In the genomic region with DNA sequence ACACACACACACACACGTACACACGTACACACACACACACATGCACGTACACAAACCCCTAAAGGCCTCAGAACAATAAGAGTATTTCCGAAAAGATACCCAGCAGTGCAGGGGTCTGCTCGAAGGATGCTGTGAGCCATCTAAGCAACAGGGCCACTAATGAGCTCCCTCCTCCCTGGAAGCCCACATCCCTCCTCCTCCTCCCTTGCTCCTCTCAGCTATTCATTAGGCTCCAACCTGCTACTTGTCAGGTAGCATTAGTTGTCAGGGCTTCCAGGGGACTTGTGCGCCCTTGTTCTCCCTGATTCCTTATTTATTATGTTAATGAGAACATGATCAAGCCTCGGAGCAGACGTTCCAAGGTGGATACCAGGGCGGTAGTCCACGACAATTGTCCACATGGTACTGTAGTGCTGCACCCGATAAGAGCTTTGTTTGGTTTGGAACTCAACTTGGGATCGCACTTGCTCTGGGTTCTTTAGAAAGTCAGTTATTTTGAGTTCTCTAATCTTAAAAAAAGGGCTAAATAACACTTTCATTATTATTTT, we compare ENCODE assay signal across 21 mouse cellular contexts.
DNase-seq lines count a peak whose midpoint lies in the region; ATAC-seq and TF ChIP-seq lines count a peak whose summit lies in the region.
"Had no signal": no experiment of that assay in that cellular context is flagged by ENCODE, and none has a peak within 500 bp of the region (broad histone marks: within the 10 kb centered on the region; RNA-seq: fewer than 3 reads in every experiment).

No protein-coding gene starts in this region.

- H3K9ac ChIP-seq in hindbrain, embryonic 12.5 days: no peak overlapping the region
- H3K9ac ChIP-seq in hindbrain, embryonic 11.5 days (ENCODE audit: low read depth, low read length): no peak overlapping the region
- no peak overlapping the region for H3K9ac ChIP-seq in midbrain, embryonic 13.5 days (replicated peaks)
- no peak overlapping the region for H3K9ac ChIP-seq in midbrain, embryonic 11.5 days (ENCODE audit: low read length)
- no peak overlapping the region for H3K9ac ChIP-seq in liver, postnatal 0 days (replicated peaks)
- H3K9ac ChIP-seq: forebrain, embryonic 13.5 days; forebrain, postnatal 0 days; heart, embryonic 13.5 days had no signal

- no peaks in the 10 kb centered on the region for H3K27me3 ChIP-seq in hindbrain, embryonic 12.5 days
- no peaks in the 10 kb centered on the region for H3K27me3 ChIP-seq in hindbrain, embryonic 11.5 days (ENCODE audit: control insufficient read depth, insufficient read depth, low read length)
- no peaks in the 10 kb centered on the region for H3K27me3 ChIP-seq in midbrain, embryonic 13.5 days
- no peaks in the 10 kb centered on the region for H3K27me3 ChIP-seq in midbrain, embryonic 11.5 days (ENCODE audit: control insufficient read depth, insufficient read depth, low read length)
- no peaks in the 10 kb centered on the region for H3K27me3 ChIP-seq in liver, postnatal 0 days (ENCODE audit: insufficient read depth, low read length)
- H3K27me3 ChIP-seq: Patski had no signal

- DNase-seq in hindbrain, embryonic 11.5 days (ENCODE audit: low spot score): no peak
- DNase-seq in midbrain, embryonic 11.5 days (ENCODE audit: low spot score, missing footprints): no peak
- DNase-seq in brain, embryonic 14.5 days (ENCODE audit: low read depth): peak; percentile 57
- DNase-seq in retina, postnatal 1 day: peak; percentile 66
- no peak for DNase-seq in liver, postnatal 0 days
- DNase-seq in urinary bladder, postnatal 36 days (ENCODE audit: low spot score in 2 of 2): no peak
- DNase-seq: adrenal gland, adult 2 months; adrenal gland, postnatal 25 days; cerebellum, adult 2 months; cerebellum, postnatal 10 days; forebrain, postnatal 0 days; gastrocnemius, adult 2 months; gastrocnemius, postnatal 25 days; heart, postnatal 4 days had no signal

- no peak for TF ChIP-seq EP300 in liver, postnatal 0 days (IDR thresholded peaks at IDR 0.05; ENCODE audit: low read depth)

- no peak overlapping the region for H3K4me2 ChIP-seq in hindbrain, embryonic 12.5 days (replicated peaks)
- no peak overlapping the region for H3K4me2 ChIP-seq in hindbrain, embryonic 11.5 days (replicated peaks; ENCODE audit: low read depth, low read length)
- no peak overlapping the region for H3K4me2 ChIP-seq in midbrain, embryonic 13.5 days (replicated peaks)
- H3K4me2 ChIP-seq in midbrain, embryonic 11.5 days: no peak overlapping the region
- H3K4me2 ChIP-seq in liver, postnatal 0 days (ENCODE audit: low read depth, low read length): no peak overlapping the region
- H3K4me2 ChIP-seq: forebrain, embryonic 13.5 days; heart, embryonic 13.5 days had no signal

- no peak overlapping the region for H3K4me3 ChIP-seq in hindbrain, embryonic 12.5 days
- H3K4me3 ChIP-seq in hindbrain, embryonic 11.5 days (ENCODE audit: low read depth, low read length): no peak overlapping the region
- no peak overlapping the region for H3K4me3 ChIP-seq in midbrain, embryonic 13.5 days (replicated peaks)
- H3K4me3 ChIP-seq in midbrain, embryonic 11.5 days (ENCODE audit: low read depth, low read length): no peak overlapping the region
- no peak overlapping the region for H3K4me3 ChIP-seq in liver, postnatal 0 days (ENCODE audit: low read depth, low read length)
- H3K4me3 ChIP-seq: embryonic facial prominence, embryonic 10.5 days; forebrain, embryonic 13.5 days; gastrocnemius, adult 2 months; heart, embryonic 13.5 days had no signal

- no peaks in the 10 kb centered on the region for H3K9me3 ChIP-seq in hindbrain, embryonic 12.5 days (replicated peaks)
- H3K9me3 ChIP-seq in hindbrain, embryonic 11.5 days (ENCODE audit: control insufficient read depth, low read length): no peaks in the 10 kb centered on the region
- H3K9me3 ChIP-seq in midbrain, embryonic 13.5 days: no peaks in the 10 kb centered on the region
- H3K9me3 ChIP-seq in midbrain, embryonic 11.5 days (ENCODE audit: control insufficient read depth, low read length): no peaks in the 10 kb centered on the region
- no peaks in the 10 kb centered on the region for H3K9me3 ChIP-seq in liver, postnatal 0 days (ENCODE audit: low read length)
- H3K9me3 ChIP-seq: embryonic facial prominence, embryonic 10.5 days; forebrain, embryonic 13.5 days; heart, embryonic 13.5 days had no signal

- TF ChIP-seq POLR2A in brain, embryonic 14.5 days (IDR thresholded peaks at IDR 0.05; ENCODE audit: borderline replicate concordance, extremely low read depth, insufficient read depth, insufficient read length, poor library complexity, severe bottlenecking): no peak

- H3K27ac ChIP-seq in hindbrain, embryonic 12.5 days: no peak overlapping the region
- H3K27ac ChIP-seq in hindbrain, embryonic 11.5 days (ENCODE audit: low read depth, low read length): no peak overlapping the region
- H3K27ac ChIP-seq in midbrain, embryonic 13.5 days: no peak overlapping the region
- no peak overlapping the region for H3K27ac ChIP-seq in midbrain, embryonic 11.5 days (ENCODE audit: low read depth, low read length)
- no peak overlapping the region for H3K27ac ChIP-seq in liver, postnatal 0 days (ENCODE audit: low read depth)
- H3K27ac ChIP-seq: embryonic facial prominence, embryonic 10.5 days; forebrain, embryonic 13.5 days; gastrocnemius, adult 2 months; heart, embryonic 13.5 days had no signal

- H3K36me3 ChIP-seq in hindbrain, embryonic 12.5 days: no peaks in the 10 kb centered on the region
- no peaks in the 10 kb centered on the region for H3K36me3 ChIP-seq in hindbrain, embryonic 11.5 days (ENCODE audit: control insufficient read depth, insufficient read depth, low read length)
- H3K36me3 ChIP-seq in midbrain, embryonic 13.5 days: no peaks in the 10 kb centered on the region
- no peaks in the 10 kb centered on the region for H3K36me3 ChIP-seq in midbrain, embryonic 11.5 days (ENCODE audit: control insufficient read depth, insufficient read depth, low read length)
- no peaks in the 10 kb centered on the region for H3K36me3 ChIP-seq in liver, postnatal 0 days (replicated peaks; ENCODE audit: insufficient read depth, low read length)
- H3K36me3 ChIP-seq: embryonic facial prominence, embryonic 10.5 days; heart, embryonic 13.5 days had no signal

- no peak for TF ChIP-seq CTCF in brain, embryonic 14.5 days (IDR thresholded peaks at IDR 0.05; ENCODE audit: borderline replicate concordance, extremely low read depth, insufficient read depth, insufficient read length)
- no peak for TF ChIP-seq CTCF in liver, postnatal 0 days (IDR thresholded peaks at IDR 0.05; ENCODE audit: low read depth)

- H3K4me1 ChIP-seq in hindbrain, embryonic 12.5 days: peaks cover 5% of the 10 kb centered on the region; the same call in 1 of the 2 replicates
- no peaks in the 10 kb centered on the region for H3K4me1 ChIP-seq in hindbrain, embryonic 11.5 days (replicated peaks; ENCODE audit: control insufficient read depth, insufficient read depth, low read length)
- peaks cover 13% of the 10 kb centered on the region; the same call in 1 of the 2 replicates for H3K4me1 ChIP-seq in midbrain, embryonic 13.5 days (replicated peaks)
- H3K4me1 ChIP-seq in midbrain, embryonic 11.5 days (ENCODE audit: control insufficient read depth, insufficient read depth, low read length): no peaks in the 10 kb centered on the region
- H3K4me1 ChIP-seq in liver, postnatal 0 days (ENCODE audit: insufficient read depth): peaks cover 5% of the 10 kb centered on the region; the same call in 1 of the 2 replicates

- ATAC-seq in hindbrain, embryonic 12.5 days (ENCODE audit: low FRiP score): 0 out of 2 replicates have a peak, but pooled peaks have one; percentile 19
- no peak for ATAC-seq in hindbrain, embryonic 11.5 days (ENCODE audit: low FRiP score)
- ATAC-seq in midbrain, embryonic 13.5 days: 0 out of 2 replicates have a peak, but pooled peaks have one; percentile 55
- ATAC-seq in midbrain, embryonic 11.5 days (ENCODE audit: low FRiP score): no peak
- no peak for ATAC-seq in liver, postnatal 0 days
- ATAC-seq: forebrain, embryonic 13.5 days; forebrain, postnatal 0 days; inflammation-experienced regulatory T-cells, adult 6 months had no signal

- 65% methylated on average over 12 of the region's 12 CpGs for WGBS in hindbrain, embryonic 12.5 days
- 76% methylated on average over 12 of the region's 12 CpGs for WGBS in hindbrain, embryonic 11.5 days
- 62% methylated on average over 12 of the region's 12 CpGs for WGBS in midbrain, embryonic 13.5 days
- WGBS in midbrain, embryonic 11.5 days: 70% methylated on average over 12 of the region's 12 CpGs
- 79% methylated on average over 12 of the region's 12 CpGs for WGBS in liver, postnatal 0 days (ENCODE audit: insufficient replicate concordance)

Comparison
In these comparisons a context has a peak if more than half of its experiments do, and no peak if none do; other contexts are left out.
1. ATAC-seq: peak in hindbrain, embryonic 12.5 days (single experiment) and midbrain, embryonic 13.5 days (single experiment); none in hindbrain, embryonic 11.5 days (single experiment), midbrain, embryonic 11.5 days (single experiment) and liver, postnatal 0 days (single experiment).
2. DNase-seq: peak in brain, embryonic 14.5 days (single experiment) and retina, postnatal 1 day (single experiment); none in hindbrain, embryonic 11.5 days (single experiment), midbrain, embryonic 11.5 days (single experiment), liver, postnatal 0 days (single experiment) and urinary bladder, postnatal 36 days (0 of 2).